Mouse (Mus musculus) ES-Bruce4 (cell line): ENCODE measurements around the gene Atg2a.

Experiments
- CTCF ChIP-seq: IDR thresholded peaks from one replicate; pipeline ENCODE4 v1.8.1; 2011; ENCODE audit warnings: low read depth, low read length
- POLR2A ChIP-seq: IDR thresholded peaks from one replicate; pipeline ENCODE4 v1.8.1; 2011; ENCODE audit warnings: low read length; ENCODE audit not compliant: insufficient read depth

GRCm38 (mm10) chr19:6230411-6230810 is 11.1 kb upstream of the Atg2a start:
- TF ChIP-seq CTCF (no peak), POLR2A (no peak)
